Mouse (Mus musculus): ENCODE data around the gene Omt2b. TPM values are rescaled to one million over a fixed set of nuclear protein-coding genes. Genes with fewer than 3 reads are reported as not detected.

The Omt2b gene
- polyA plus RNA-seq, 1 experiment: 0.28 TPM

- no peaks in the 10 kb centered on the region for H3K36me3 ChIP-seq (ENCODE audit: control insufficient read depth, insufficient read depth, low read length)
- 87% methylated on average over 10 of the region's 10 CpGs for WGBS
- no peak overlapping the region for H3K27ac ChIP-seq (ENCODE audit: control insufficient read depth, insufficient read depth, low read length)
- DNase-seq: no peak
- no peak for TF ChIP-seq POLR2A (IDR thresholded peaks at IDR 0.05; ENCODE audit: control insufficient read depth, extremely low read depth, insufficient read depth, low read length, poor library complexity)
- no peak for TF ChIP-seq CTCF (IDR thresholded peaks at IDR 0.05; ENCODE audit: borderline replicate concordance, control insufficient read depth, extremely low read depth, insufficient read depth, low read length, poor library complexity)
- H3K27me3 ChIP-seq (ENCODE audit: control insufficient read depth, insufficient read depth, low read length): no peaks in the 10 kb centered on the region
- H3K4me1 ChIP-seq (replicated peaks; ENCODE audit: control insufficient read depth, insufficient read depth, low read length): no peaks in the 10 kb centered on the region
- no peak overlapping the region for H3K4me3 ChIP-seq (ENCODE audit: control insufficient read depth, insufficient read depth, low read length)
Measured at GRCm38 (mm10) chr9:78372827-78373504, 45.6 kb downstream of the Omt2b start.

- no peaks in the 10 kb centered on the region for H3K27me3 ChIP-seq (ENCODE audit: control insufficient read depth, insufficient read depth, low read length)
- H3K4me3 ChIP-seq (ENCODE audit: control insufficient read depth, insufficient read depth, low read length): no peak overlapping the region
- no peak overlapping the region for H3K27ac ChIP-seq (ENCODE audit: control insufficient read depth, insufficient read depth, low read length)
- WGBS: 81% methylated on average over 5 of the region's 5 CpGs
- DNase-seq: no peak
- H3K4me1 ChIP-seq (replicated peaks; ENCODE audit: control insufficient read depth, insufficient read depth, low read length): no peaks in the 10 kb centered on the region
- no peaks in the 10 kb centered on the region for H3K36me3 ChIP-seq (ENCODE audit: control insufficient read depth, insufficient read depth, low read length)
- TF ChIP-seq CTCF (IDR thresholded peaks at IDR 0.05; ENCODE audit: borderline replicate concordance, control insufficient read depth, extremely low read depth, insufficient read depth, low read length, poor library complexity): no peak
- TF ChIP-seq POLR2A (IDR thresholded peaks at IDR 0.05; ENCODE audit: control insufficient read depth, extremely low read depth, insufficient read depth, low read length, poor library complexity): no peak
Measured at GRCm38 (mm10) chr9:78374397-78374796, 47.0 kb downstream of the Omt2b start.

GRCm38 (mm10) chr9:78374885-78375389, 47.5 kb downstream of the Omt2b start:
- H3K4me1 ChIP-seq (replicated peaks; ENCODE audit: control insufficient read depth, insufficient read depth, low read length): no peaks in the 10 kb centered on the region
- DNase-seq: no peak
- TF ChIP-seq POLR2A (IDR thresholded peaks at IDR 0.05; ENCODE audit: control insufficient read depth, extremely low read depth, insufficient read depth, low read length, poor library complexity): no peak
- no peak for TF ChIP-seq CTCF (IDR thresholded peaks at IDR 0.05; ENCODE audit: borderline replicate concordance, control insufficient read depth, extremely low read depth, insufficient read depth, low read length, poor library complexity)
- H3K4me3 ChIP-seq (ENCODE audit: control insufficient read depth, insufficient read depth, low read length): no peak overlapping the region
- 84% methylated on average over 1 of the region's 1 CpGs for WGBS
- H3K36me3 ChIP-seq (ENCODE audit: control insufficient read depth, insufficient read depth, low read length): no peaks in the 10 kb centered on the region
- no peak overlapping the region for H3K27ac ChIP-seq (ENCODE audit: control insufficient read depth, insufficient read depth, low read length)
- no peaks in the 10 kb centered on the region for H3K27me3 ChIP-seq (ENCODE audit: control insufficient read depth, insufficient read depth, low read length)

- no peak overlapping the region for H3K27ac ChIP-seq (ENCODE audit: control insufficient read depth, insufficient read depth, low read length)
- no peak overlapping the region for H3K4me3 ChIP-seq (ENCODE audit: control insufficient read depth, insufficient read depth, low read length)
- TF ChIP-seq CTCF (IDR thresholded peaks at IDR 0.05; ENCODE audit: borderline replicate concordance, control insufficient read depth, extremely low read depth, insufficient read depth, low read length, poor library complexity) (no peak), POLR2A (IDR thresholded peaks at IDR 0.05; ENCODE audit: control insufficient read depth, extremely low read depth, insufficient read depth, low read length, poor library complexity) (no peak)
- H3K27me3 ChIP-seq (ENCODE audit: control insufficient read depth, insufficient read depth, low read length): no peaks in the 10 kb centered on the region
- no peaks in the 10 kb centered on the region for H3K36me3 ChIP-seq (ENCODE audit: control insufficient read depth, insufficient read depth, low read length)
- no peak for DNase-seq
- H3K4me1 ChIP-seq (replicated peaks; ENCODE audit: control insufficient read depth, insufficient read depth, low read length): no peaks in the 10 kb centered on the region
- 85% methylated on average over 4 of the region's 4 CpGs for WGBS
Measured at GRCm38 (mm10) chr9:78375486-78375885, 48.1 kb downstream of the Omt2b start.

GRCm38 (mm10) chr9:78377546-78377945, 50.2 kb downstream of the Omt2b start:
- WGBS: 75% methylated on average over 8 of the region's 8 CpGs
- no peak overlapping the region for H3K4me3 ChIP-seq (ENCODE audit: control insufficient read depth, insufficient read depth, low read length)
- no peaks in the 10 kb centered on the region for H3K4me1 ChIP-seq (replicated peaks; ENCODE audit: control insufficient read depth, insufficient read depth, low read length)
- H3K36me3 ChIP-seq (ENCODE audit: control insufficient read depth, insufficient read depth, low read length): no peaks in the 10 kb centered on the region
- H3K27me3 ChIP-seq (ENCODE audit: control insufficient read depth, insufficient read depth, low read length): no peaks in the 10 kb centered on the region
- H3K27ac ChIP-seq (ENCODE audit: control insufficient read depth, insufficient read depth, low read length): no peak overlapping the region
- TF ChIP-seq CTCF (IDR thresholded peaks at IDR 0.05; ENCODE audit: borderline replicate concordance, control insufficient read depth, extremely low read depth, insufficient read depth, low read length, poor library complexity) (no peak), POLR2A (IDR thresholded peaks at IDR 0.05; ENCODE audit: control insufficient read depth, extremely low read depth, insufficient read depth, low read length, poor library complexity) (no peak)
- DNase-seq: no peak

- no peaks in the 10 kb centered on the region for H3K27me3 ChIP-seq (ENCODE audit: control insufficient read depth, insufficient read depth, low read length)
- H3K4me3 ChIP-seq (ENCODE audit: control insufficient read depth, insufficient read depth, low read length): no peak within 1 kb of the TSS
- no peak for TF ChIP-seq POLR2A (IDR thresholded peaks at IDR 0.05; ENCODE audit: control insufficient read depth, extremely low read depth, insufficient read depth, low read length, poor library complexity)
- no peak for TF ChIP-seq CTCF (IDR thresholded peaks at IDR 0.05; ENCODE audit: borderline replicate concordance, control insufficient read depth, extremely low read depth, insufficient read depth, low read length, poor library complexity)
- 13% methylated on average over 22 of the region's 23 CpGs for WGBS
- no peak within 1 kb of the TSS for H3K27ac ChIP-seq (ENCODE audit: control insufficient read depth, insufficient read depth, low read length)
- no peaks in the 10 kb centered on the region for H3K36me3 ChIP-seq (ENCODE audit: control insufficient read depth, insufficient read depth, low read length)
- DNase-seq: peak; percentile 3
- no peaks in the 10 kb centered on the region for H3K4me1 ChIP-seq (replicated peaks; ENCODE audit: control insufficient read depth, insufficient read depth, low read length)
Measured at GRCm38 (mm10) chr9:78378113-78378785, 50.9 kb downstream of the Omt2b start, which contains the start of gene Ooep. Ooep (minus strand) TSS chr9:78378725.

Other genes with a start within 250 kb of the Omt2b start
- 99.7 and 119 TPM in 2 replicates for gene Fbxo9, start 218.5 kb upstream of the Omt2b start, polyA plus RNA-seq (2012; rRNA removed)
- gene Ick, start 218.4 kb upstream of the Omt2b start, polyA plus RNA-seq (2012; rRNA removed): 14.5 and 16.5 TPM in 2 replicates
- 5.6 and 7.9 TPM in 2 replicates for gene Gsta4, start 144.8 kb upstream of the Omt2b start, polyA plus RNA-seq (2012; rRNA removed)
- 0.64 and 0.82 TPM in 2 replicates for gene Gsta1, start 96.9 kb upstream of the Omt2b start, polyA plus RNA-seq (2012; rRNA removed)
- 0.19 TPM in 1 of 2 replicates, not detected in the other for gene Gm3776, start 70.5 kb upstream of the Omt2b start, polyA plus RNA-seq (2012; rRNA removed)
- gene Gm10639, start 37.7 kb upstream of the Omt2b start, polyA plus RNA-seq (2012; rRNA removed): not detected in 2 replicates
- 0.36 TPM in 1 of 2 replicates, not detected in the other for gene Omt2a, start 12.8 kb upstream of the Omt2b start, polyA plus RNA-seq (2012; rRNA removed)
- 1.4 and 2.1 TPM in 2 replicates for gene Gsta2, start 28.2 kb downstream of the Omt2b start, polyA plus RNA-seq (2012; rRNA removed)
- gene Dppa5a, start 40.6 kb downstream of the Omt2b start, polyA plus RNA-seq (2012; rRNA removed): 0.19 TPM in 1 of 2 replicates, not detected in the other
- gene Ooep, start 51.1 kb downstream of the Omt2b start, polyA plus RNA-seq (2012; rRNA removed): 0.65 and 0.71 TPM in 2 replicates
- 0.11 and 0.19 TPM in 2 replicates for gene Ddx43, start 68.2 kb downstream of the Omt2b start, polyA plus RNA-seq (2012; rRNA removed)
- 1.5 and 1.8 TPM in 2 replicates for gene Cgas, start 115.6 kb downstream of the Omt2b start, polyA plus RNA-seq (2012; rRNA removed)
- 22.5 and 24.3 TPM in 2 replicates for gene Mto1, start 120.6 kb downstream of the Omt2b start, polyA plus RNA-seq (2012; rRNA removed)
- gene Gm17324, start 121.2 kb downstream of the Omt2b start, polyA plus RNA-seq (2012; rRNA removed): 0.19 TPM in 1 of 2 replicates, not detected in the other
- gene Eef1a1, start 161.6 kb downstream of the Omt2b start, polyA plus RNA-seq (2012; rRNA removed): 4,171 and 4,540 TPM in 2 replicates